Mouse (Mus musculus) midbrain, embryonic 12.5 days (tissue): ENCODE data around the gene Taf8. TPM values are rescaled to one million over a fixed set of nuclear protein-coding genes. Genes with fewer than 3 reads are reported as not detected.

ENCODE experiments used
- ATAC-seq: fragments of 200-750 bp; cut with Nextera tagmentation; 2 replicates; pipeline ENCODE4 v1.8.0; 2017; ENCODE audit warnings: low read depth, moderate TSS enrichment, moderate library complexity; ENCODE audit not compliant: low FRiP score
- H3K27ac ChIP-seq: fragments of 300-500 bp; sonication (generic); replicated peaks from 2 replicates; pipeline ENCODE4 v1.5.1; 2016; ENCODE audit warnings: mild to moderate bottlenecking
- H3K27me3 ChIP-seq: fragments of 300-500 bp; sonication (generic); 2 replicates; pipeline ENCODE4 v1.6.1; 2016; ENCODE audit warnings: mild to moderate bottlenecking
- H3K36me3 ChIP-seq: fragments of 300-500 bp; sonication (generic); 2 replicates; pipeline ENCODE4 v1.6.1; 2016
- H3K4me1 ChIP-seq: fragments of 300-500 bp; sonication (generic); 2 replicates; pipeline ENCODE4 v1.6.1; 2016
- H3K4me2 ChIP-seq: fragments of 300-500 bp; sonication (generic); replicated peaks from 2 replicates; pipeline ENCODE4 v1.6.1; 2016; ENCODE audit warnings: mild to moderate bottlenecking, moderate library complexity
- H3K4me3 ChIP-seq: fragments of 300-500 bp; sonication (generic); 2 replicates; pipeline ENCODE4 v1.5.1; 2016; ENCODE audit warnings: mild to moderate bottlenecking
- H3K9ac ChIP-seq: fragments of 300-500 bp; sonication (generic); replicated peaks from 2 replicates; pipeline ENCODE4 v1.6.1; 2016; ENCODE audit warnings: mild to moderate bottlenecking, moderate library complexity
- H3K9me3 ChIP-seq: fragments of 300-500 bp; sonication (generic); 2 replicates; pipeline ENCODE4 v1.6.1; 2016; ENCODE audit warnings: mild to moderate bottlenecking
- WGBS: fragments of 180-500 bp; shearing (Covaris S2); methylation state at CpG from one replicate; pipeline ENCODE4 v1.1.7; 2016; 5-methylcytosine and 5-hydroxymethylcytosine counted together
- polyA plus RNA-seq: library from polyadenylated mRNA; unstranded; fragments of >200 nt; fragmentation: Nextera tagmentation; extraction: Ambion mirVana; gene quantifications from 2 replicates; pipeline ENCODE4 v1.2.1, GENCODE M21; 2016

The Taf8 gene
- polyA plus RNA-seq, 1 experiment from 2014 or later = 32.2 TPM

GRCm38 (mm10) chr17:47436156-47436906, 65.8 kb downstream of the Taf8 start, which contains the start of gene AI661453:
AI661453 (plus strand) TSS chr17:47436615.
- peaks cover 17% of the 10 kb centered on the region for H3K4me1 ChIP-seq
- H3K9me3 ChIP-seq = no peaks in the 10 kb centered on the region
- H3K9ac ChIP-seq = peak within 1 kb of the TSS; percentile 37; the same call in 1 of the 2 replicates
- ATAC-seq = no peak
- WGBS = 1% methylated on average over 44 of the region's 45 CpGs
- peak within 1 kb of the TSS; percentile 61 for H3K4me2 ChIP-seq
- peak within 1 kb of the TSS; percentile 39 for H3K4me3 ChIP-seq
- H3K27ac ChIP-seq = no peak within 1 kb of the TSS
- no peaks in the 10 kb centered on the region for H3K36me3 ChIP-seq
- H3K27me3 ChIP-seq = peaks cover 41% of the 10 kb centered on the region

Other genes starting within 250 kb of the Taf8 start
- gene Mrps10, start 133.4 kb downstream of the Taf8 start, polyA plus RNA-seq = 72.7 and 73.4 TPM in 2 replicates
- gene Guca1b, start 116.9 kb downstream of the Taf8 start, polyA plus RNA-seq = 0.73 and 0.77 TPM in 2 replicates
- gene Guca1a, start 101.7 kb downstream of the Taf8 start, polyA plus RNA-seq = 0.70 and 0.99 TPM in 2 replicates
- gene AI661453, start 65.7 kb downstream of the Taf8 start, polyA plus RNA-seq = 0.23 and 0.24 TPM in 2 replicates
- 0.41 and 0.52 TPM in 2 replicates for gene 1700001C19Rik, start 64.9 kb downstream of the Taf8 start, polyA plus RNA-seq
- 127 and 145 TPM in 2 replicates for gene Ccnd3, start 2.8 kb upstream of the Taf8 start, polyA plus RNA-seq
- 30.8 and 31.5 TPM in 2 replicates for gene Bysl, start 109.2 kb upstream of the Taf8 start, polyA plus RNA-seq
- gene Med20, start 109.3 kb upstream of the Taf8 start, polyA plus RNA-seq = 39.5 and 41.0 TPM in 2 replicates
- gene Gm20517, start 109.3 kb upstream of the Taf8 start, polyA plus RNA-seq = 2.2 and 2.5 TPM in 2 replicates
- gene Usp49, start 128.4 kb upstream of the Taf8 start, polyA plus RNA-seq = 10.5 and 11.9 TPM in 2 replicates
- 337 and 352 TPM in 2 replicates for gene Tomm6, start 186.1 kb upstream of the Taf8 start, polyA plus RNA-seq
- gene Frs3, start 186.7 kb upstream of the Taf8 start, polyA plus RNA-seq = 18.8 and 19.4 TPM in 2 replicates
- gene Gm21981, start 192.2 kb upstream of the Taf8 start, polyA plus RNA-seq = 0.34 and 0.41 TPM in 2 replicates
- gene Prickle4, start 192.4 kb upstream of the Taf8 start, polyA plus RNA-seq = 0.57 and 1.3 TPM in 2 replicates
- gene Pgc, start 224.6 kb upstream of the Taf8 start, polyA plus RNA-seq = not detected in 2 replicates
- gene Tfeb, start 234.7 kb upstream of the Taf8 start, polyA plus RNA-seq = 3.0 and 3.1 TPM in 2 replicates